Mouse (Mus musculus) layer of hippocampus, adult 11-12 months (tissue): ENCODE results near the gene Rpl14.
A peak's percentile ranks its signal among the peaks of the same experiment; 100 is the strongest.

Experiments
- DNase-seq: peaks from one replicate; pipeline ENCODE4 v3.0.0; 2022; ENCODE audit warnings: low spot score

The Rpl14 gene

DNA sequence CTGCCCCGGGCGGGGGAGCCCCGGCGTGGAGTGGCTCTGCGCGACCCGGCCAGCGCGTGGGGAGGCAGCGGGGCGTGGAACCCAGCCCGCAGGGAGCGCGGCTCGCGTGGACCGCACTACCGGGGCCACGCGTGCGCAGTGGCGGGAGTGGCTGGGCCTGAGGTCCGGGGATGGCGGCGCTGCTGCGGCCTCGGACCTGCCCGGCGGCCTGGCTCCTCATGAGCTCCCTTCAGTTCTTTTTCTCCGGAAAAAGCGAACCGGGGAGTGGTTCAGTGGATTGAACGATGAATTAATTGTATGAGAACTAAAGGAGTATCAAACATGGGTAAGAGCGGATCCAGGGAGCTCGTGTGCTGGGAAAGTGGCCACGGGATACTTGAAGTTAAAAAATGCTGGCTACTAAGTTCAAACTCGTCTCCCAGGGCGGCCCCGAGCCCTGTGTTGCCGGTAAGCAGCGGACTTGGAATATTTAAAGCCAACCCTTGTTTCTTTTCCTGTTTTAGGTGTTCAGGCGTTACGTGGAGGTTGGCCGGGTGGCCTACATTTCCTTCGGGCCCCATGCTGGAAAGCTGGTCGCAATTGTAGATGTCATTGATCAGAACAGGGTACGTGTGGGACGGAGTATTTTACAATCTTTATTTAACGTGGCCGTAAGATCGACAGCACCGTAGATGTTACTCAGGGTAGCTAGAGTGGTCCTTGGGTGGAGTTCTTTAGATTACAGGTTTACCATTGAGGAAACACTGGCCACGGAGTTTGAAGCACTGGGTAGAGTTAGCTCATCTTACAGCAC is 545 bp downstream of the Rpl14 start:
- DNase-seq, result no peak

DNA sequence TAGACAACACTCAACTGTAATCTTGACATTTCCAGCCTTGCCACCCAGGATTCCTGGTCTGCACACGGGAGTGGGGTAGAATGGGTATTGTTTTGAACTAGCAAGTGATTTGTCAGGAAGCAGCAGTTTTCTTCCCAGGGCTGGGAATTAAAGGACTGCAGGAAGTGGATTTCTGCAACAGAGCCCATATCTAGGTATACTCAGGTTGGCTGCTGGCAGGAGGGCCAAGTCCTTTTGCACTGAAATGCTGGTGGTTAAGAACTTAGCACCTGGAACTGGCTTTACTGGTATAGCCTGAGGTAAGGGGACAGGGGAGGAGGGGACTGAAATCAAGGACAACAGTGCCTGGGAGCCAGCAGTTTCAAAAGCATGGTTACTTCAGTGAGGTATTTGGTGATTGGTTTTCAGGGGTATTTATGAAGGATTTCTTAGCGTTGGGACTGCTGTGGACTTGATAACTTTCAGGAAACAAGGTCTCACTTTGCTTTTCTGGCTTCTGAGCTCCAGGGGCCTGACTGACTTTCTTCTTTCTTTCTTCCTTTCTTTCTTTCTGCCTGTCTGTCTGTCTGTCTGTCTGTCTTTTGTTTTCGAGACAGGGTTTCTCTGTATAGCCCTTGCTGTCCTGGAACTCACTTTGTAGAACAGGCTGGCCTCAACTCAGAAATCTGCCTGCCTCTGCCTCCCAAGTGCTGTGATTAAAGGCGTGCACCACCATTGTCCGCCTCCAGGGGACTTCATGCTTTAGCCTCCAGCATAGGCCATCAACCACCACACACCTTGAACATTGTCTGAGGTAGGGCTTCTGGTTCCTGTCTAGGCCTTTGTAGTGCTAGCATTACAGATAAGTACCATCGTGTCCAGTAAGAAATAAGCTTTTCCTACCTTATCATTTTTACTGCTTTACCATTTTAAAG is 4.8 kb downstream of the Rpl14 start:
- no peak for DNase-seq

DNA sequence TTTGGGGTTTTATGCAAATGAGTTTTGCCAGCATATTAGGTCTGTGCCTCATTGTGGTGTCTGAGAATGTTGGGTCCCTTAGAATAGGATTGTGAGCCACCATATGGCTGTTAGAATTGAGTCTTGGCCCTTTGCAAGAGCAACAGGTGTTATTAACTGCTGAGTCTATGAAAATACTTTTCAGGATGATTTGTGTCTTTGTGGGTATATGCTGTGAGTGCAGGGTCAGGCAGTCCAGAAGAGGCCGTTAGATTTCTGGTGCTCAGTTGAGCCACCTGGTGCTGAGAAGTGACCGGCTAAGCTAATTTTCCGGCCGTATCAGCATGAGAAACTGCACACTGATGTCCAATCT is 5.4 kb downstream of the Rpl14 start:
- DNase-seq, result no peak

DNA sequence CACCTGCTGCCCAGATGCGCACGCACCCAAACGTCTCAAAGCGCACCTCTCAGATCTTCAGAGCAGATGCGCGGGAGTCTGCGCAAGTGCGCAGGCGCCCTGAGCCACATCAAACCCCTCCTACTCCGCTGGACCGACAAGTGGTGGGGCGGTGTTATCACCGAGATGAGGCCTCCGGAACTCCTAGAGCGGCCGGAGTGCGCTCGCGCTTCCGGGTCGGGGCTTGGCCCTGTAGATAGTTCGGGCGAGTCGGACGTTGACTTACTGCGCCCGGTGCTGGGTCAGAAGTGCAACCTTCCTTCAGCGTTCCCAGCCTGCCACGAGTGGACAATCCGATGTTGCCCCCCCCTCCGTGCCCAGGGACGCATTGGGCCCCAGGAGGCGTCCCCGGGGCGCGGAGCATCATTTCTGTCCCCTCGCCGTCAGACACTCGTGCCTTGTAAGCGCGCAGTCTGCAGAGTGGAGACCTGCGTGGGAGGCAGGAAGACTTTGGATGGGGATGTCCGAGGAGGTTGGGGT is 5.9 kb downstream of the Rpl14 start:
- peak; percentile 85 for DNase-seq

DNA sequence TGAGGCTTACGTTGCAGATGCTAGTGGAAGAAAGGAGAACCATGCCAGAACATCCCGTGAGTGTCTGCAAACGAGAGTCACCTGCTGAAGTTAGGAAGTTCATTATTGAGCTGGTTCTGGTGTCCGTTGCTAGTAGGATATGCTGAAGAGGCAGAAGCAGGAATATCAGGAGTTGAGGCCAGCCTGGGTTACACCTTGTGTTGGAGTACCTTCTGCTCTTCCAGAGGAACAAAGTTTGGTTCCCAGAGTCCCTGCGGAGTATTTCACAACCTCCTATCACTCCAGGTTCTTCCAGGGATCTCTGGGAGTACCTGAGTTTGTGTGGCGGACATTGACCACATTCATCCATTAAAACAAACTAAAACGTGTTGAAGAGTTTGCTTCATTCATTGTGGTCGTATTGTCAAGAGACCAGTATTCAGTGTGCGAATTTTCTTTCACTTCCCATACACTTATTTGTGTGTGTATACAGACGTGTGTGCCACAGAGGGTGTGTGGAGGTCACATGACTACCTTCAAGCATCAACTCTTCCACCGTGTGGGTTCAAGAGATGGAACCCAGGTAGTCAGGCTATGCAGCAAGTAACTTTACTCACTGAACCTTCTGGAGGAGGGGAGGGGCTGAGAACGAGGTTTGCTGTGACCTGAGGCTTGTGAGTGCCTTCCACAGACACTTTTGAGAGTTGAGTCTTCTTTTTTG is 6.6 kb downstream of the Rpl14 start:
- no peak for DNase-seq

DNA sequence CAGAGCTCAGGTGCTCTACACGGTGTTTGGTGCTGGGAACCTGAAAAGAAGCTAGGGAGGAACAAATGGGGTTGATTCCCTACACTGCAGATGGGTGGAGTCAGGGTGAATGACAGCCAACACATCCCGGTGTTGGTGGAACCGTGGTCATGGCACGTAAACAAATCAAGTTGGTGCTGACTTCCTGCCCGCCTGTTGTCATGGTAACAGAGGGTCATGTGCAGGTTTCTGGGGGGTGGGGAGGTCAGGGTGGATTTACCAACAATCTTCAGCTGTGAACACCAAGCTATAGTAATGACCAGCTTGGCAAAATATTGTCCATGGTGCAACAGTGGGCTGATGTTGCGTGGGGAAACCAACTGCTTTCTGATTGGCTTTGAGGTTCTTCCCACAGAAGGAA is 7.5 kb downstream of the Rpl14 start:
- no peak for DNase-seq

DNA sequence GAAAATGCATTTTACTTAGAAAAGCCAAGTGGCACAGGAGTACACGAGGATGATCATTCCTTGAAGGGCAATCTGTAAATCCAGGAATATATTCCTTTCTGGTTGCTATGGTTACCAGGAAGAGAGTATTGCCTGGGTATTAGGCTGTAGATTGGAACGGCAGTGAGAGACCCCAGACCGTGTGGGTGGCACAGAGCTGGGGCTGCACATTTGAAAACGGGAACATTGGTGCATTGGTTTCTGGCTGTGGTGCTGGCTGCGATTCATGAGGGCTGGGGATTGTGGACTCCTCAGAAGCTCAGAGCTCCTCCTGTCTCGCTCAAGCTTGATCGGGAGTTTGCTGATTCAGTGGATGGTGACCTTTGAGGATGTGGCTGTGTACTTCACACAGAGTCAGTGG is 8.6 kb downstream of the Rpl14 start:
- DNase-seq, result no peak

DNA sequence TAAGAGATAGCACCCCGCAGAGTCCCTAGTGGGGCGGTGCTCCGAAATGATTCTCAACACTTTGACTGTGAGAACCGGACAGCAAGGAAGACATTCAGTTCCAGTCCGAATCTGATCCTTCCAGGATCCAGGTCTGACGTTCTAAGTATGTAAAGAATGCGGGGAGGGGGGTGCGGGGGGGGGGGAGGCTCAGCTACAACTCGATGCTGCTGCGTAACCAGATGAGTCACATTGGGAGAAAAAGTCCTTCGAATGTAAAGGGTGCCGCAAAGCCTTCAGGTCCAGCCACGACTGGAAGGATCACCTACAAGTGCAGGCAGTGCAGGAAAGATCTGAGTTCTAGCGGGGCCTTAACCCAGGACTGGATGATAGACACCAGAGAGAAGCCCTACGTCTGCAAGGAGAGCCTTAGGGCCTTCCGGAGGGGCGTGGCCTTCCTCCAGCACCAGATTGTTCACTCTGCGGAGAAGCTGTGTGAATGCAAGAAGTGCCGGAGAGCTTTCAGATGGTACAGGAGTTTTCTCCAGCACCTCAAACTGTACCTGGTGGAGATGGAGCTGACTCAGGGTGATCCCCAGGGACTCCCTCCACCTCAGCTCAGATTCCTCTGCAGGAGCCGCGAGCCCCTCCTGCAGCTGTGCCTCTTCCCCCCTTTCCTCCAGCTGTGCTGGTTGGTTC is 10.8 kb downstream of the Rpl14 start:
- no peak for DNase-seq

DNA sequence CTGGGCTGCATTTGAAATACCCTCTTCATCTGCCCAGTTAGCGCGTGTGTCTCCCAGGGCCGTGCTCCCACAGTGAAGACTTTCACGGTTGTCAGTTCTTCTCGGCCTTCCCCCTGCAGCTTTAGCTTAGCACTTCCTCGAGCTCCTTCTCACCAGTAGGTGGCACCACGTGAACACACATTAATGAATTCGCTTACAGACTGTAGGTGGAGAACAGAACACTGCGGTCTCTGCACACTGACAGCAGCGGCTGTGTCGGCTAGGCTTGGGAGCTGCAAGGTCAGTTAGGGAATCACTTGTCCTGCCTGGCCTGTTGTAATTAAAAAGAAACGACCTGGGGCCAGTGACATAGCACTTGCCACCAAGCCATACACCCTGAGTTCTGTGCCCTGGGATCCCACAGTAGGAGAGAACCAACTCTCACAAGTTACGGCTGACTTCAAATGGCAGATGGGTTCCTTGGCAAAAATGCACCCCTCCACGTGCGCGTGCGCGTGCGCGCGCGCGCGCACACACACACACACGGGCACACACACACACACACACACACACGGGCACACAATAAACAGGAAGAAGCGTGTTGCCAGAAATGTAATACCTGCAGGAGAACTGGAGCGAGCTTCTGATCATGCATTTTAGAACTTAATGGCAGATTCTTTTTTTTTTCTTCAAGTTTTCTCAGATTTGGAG is 11.5 kb downstream of the Rpl14 start:
- peak; percentile 94 for DNase-seq

DNA sequence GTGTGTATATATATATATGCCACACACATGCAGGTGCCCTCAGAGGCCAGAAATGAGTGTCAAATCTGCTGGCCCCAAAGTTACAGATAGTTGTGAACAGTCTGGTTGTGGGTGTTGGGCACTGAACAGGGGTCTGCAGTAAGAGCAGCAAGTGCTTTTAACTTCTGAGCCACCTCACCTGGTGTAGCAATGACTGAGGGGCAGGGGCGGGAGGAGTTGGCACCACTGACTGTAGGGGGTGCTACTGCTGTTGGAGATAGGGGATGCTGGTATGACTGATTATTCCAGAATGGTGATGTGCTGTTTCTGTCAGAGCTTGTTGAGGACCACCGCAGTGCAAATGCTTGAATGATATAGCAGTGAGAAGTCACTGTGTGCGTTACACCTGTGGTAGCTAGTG is 12.1 kb downstream of the Rpl14 start:
- no peak for DNase-seq

DNA sequence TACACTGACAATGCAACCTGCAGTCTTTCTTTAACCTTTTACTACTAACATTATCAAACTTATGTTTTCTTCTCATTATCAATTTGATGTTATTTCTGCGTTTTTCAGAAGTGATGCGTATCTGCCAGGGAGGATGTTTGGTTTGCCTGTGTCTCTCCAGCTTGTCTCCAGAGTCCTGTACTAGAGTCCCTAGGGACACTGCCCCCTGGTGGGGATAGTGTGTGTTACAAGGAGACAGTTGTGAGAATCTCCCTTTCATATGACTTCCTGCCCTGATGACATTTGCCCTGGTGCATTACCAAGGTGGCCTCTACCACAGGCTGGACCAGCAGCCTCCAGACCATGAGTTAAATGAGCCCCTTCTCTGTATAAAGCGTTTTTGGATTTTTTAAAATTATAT is 15.3 kb downstream of the Rpl14 start:
- peak; percentile 84 for DNase-seq

DNA sequence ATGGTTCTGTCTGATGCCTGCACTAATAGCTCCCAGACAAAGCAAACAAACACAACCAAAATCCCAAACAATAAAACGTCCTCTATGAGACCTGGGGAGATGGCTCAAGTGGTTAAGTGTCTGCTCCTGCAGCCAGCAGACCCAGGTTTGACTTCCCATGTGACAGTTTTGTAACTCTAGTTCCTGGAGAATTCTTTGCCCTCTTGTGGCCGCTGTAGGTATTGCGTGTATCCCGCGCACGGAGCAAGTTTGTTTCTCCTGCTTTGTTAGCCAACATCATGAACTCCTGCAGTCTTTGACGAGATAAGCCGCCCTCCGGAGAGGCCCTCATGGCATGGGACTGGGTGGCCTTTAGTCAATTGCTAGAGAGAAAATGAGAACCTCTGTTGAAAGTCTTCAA is 20.2 kb downstream of the Rpl14 start:
- DNase-seq, result peak; percentile 67

DNA sequence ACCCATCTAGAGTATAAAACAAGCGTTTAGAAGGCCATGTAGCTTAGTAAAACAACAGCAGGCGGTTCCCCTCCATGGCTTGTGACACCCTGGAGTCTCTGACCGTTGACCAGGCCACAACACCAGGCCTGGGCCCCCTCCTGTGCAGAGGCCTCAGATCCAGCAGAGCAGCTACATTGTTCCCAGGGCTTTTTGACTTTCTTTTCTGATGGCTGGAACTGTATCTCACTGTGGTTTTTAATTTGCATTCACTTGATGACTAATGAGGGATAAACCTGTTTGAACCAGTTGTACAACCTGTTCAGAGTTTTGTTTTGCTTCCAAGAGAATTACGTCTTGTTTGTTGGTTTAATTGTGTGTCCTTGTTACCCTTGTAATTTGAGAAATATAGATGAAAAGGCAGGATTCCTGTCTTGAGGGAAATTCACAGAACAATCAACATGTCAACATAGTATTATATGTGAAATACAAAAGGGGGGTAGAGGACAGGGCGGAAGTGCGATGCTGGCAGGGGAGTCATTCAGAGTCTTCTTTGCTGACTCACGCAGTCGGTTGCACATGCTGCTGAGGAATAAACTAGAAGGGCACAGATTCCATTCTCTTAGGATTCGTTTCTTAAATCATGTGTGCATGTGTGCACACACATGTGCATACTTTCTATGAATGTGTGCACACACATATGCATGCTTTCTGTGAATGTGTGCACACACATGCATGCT is 22.3 kb downstream of the Rpl14 start:
- DNase-seq, result no peak

DNA sequence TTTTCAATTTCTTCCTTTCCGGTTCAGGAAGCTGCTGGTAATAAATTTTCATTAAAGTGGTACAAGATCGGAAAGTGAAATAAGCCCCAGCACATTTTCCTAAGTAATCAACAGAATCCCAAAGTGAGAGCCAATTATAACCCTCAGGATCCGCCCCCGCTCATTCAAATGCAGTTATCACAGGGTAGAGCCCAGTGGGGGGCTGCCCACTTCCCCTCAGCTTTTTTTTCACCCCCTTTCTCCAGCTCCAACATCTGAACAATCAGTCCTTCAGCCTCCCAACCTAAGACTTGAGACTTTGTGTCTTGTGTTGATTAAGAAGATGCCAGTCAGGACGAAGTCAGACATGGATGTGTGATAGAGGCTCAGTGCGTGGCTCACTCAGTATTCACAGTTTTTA is 23.6 kb downstream of the Rpl14 start:
- DNase-seq, result no peak

DNA sequence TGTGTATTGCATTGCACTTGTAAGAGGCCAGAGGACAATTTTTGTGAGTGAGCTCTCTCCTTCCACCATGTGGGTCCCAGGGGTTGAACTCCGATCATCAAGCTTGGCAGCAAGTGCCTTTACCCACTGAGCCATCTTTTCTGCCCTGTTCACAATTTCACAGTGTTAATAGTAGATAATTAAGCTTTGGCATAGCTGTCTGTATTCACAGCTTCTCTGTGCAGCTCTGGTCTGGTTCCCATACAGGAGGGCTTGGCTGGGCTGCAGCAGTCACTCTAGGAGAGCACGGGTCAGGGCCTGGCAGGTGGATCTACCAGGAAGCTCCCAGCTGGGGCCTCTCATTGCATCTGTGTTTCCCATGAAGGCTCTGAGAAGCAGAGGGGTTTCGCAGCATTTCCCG is 24.1 kb downstream of the Rpl14 start:
- no peak for DNase-seq

DNA sequence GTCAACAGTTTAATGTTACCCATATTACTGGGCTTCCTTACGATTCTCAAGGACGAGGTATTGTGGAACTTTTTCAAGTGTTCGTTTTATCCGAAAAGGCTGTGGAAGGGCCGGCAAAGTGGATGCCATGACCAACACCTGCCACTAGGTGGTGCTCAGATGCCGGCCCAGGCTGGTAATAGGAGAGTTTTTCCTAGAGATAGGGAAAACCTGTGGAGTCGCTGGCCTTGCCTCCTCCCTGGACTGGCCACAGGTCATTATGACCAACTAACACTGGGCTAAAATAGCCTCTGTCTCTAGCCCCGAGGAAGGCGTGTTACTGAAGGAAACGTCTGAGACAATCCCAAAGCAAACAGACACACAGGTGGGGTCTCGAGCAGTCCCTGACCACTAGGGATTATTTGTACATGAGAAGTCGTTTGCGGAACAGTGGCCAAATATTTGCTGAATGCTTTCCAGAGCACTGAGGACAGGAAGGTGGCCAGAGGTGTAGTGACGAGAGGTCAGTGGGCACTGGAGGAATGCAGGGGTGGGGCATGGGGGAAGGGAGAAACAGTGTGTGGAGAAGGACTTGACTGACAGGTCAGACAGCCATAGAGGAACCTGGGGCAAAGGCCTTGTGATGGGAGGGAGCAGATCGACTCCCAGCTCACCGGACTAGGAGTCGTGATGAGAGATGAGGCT is 30.4 kb downstream of the Rpl14 start:
- DNase-seq, result peak; percentile 78

DNA sequence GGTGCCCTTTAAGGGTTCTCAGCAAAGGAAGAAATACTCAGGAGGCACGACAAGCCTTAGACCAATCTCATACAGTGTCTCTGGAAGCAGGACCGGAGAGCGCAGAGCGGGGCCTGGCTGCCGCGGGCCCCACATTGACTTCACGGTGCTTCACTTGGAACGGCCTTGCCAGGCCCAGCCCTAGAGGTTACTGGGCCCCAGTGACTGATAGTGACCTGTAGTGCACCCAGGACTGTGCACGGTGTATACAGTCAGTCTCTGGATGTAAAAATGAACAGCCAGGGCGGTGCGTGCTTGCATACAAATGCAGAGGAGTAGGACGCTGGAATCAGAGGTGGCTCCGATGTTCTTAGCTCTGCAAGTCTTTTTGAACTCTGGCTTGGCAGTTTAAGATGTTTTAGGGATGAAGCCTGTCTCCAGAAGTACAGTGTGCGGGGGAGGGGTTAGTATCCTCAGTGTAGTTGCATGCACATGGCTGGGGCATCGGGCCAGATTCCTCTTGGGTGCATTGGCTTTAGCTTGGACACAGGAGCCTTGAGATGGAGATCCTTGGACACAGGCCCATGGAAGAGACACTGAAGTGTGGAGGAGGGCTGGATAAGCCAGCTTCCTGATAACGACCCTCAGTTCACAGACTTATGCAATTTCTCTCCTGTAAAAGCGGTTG is 31.1 kb downstream of the Rpl14 start:
- no peak for DNase-seq

DNA sequence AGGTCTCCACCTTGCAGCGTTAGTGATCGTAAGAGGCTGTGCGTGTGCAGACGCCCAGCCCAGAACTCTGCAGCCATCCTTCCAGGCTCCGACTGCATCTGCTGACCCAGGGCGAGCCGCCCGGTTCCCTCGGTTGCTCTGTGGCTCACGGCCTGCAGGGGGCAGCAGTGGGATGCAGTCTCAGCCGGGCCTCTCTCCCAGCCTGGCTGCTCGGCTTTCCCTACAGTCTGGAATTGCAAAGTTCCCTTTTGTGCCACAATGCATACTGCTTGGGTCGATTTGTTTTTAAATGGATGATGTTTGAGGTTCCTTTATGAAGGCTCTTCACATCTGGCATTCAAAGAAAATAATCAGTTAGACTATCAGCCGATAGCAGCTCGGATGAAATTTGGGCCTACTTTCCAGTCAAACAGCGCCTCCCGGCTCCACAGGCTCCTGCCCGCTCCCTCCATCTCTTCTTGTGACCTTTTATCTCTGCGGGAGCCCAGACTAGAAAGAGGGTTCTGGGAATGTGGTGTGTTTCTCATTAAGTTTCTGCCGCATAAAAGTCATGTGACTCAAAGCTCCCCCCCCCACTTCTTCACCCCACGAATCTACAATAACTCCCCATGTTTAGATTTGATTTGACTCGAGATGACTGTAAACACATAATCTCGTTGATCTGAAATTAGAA is 31.7 kb downstream of the Rpl14 start:
- peak; percentile 91 for DNase-seq

DNA sequence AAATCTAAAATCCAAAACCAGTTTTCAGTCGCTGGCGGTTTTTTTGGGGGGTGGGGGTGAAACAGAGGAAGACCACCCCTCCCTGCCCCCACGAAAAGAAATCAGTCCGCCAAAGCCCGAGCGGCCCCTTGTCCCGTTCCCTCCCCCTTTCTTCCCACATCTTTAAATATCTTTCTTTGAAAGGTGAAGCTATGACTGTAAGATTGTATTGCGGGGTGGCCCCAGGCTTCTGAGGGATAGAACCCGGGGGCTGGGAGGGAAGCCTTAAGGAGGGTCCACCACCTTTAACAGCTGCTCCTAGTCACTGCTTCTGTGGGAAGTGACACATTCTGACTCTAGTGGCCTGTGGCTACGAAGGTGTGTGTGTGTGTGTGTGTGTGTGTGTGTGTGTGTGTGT is 32.3 kb downstream of the Rpl14 start:
- no peak for DNase-seq
